Comparison of ENCODE assay signal across 14 mouse cellular contexts in genomic region chr11:89078996-89079680, GRCm38 (mm10). TPM values are rescaled to one million over a fixed set of nuclear protein-coding genes. Genes with fewer than 3 reads are reported as not detected.
DNase-seq lines count a peak whose midpoint lies in the region; ATAC-seq lines count a peak whose summit lies in the region.
"Had no signal": no experiment of that assay in that cellular context is flagged by ENCODE, and none has a peak within 500 bp of the region (broad histone marks: within the 10 kb centered on the region; RNA-seq: fewer than 3 reads in every experiment).

No protein-coding gene starts in this region.

- peaks cover 5% of the 10 kb centered on the region for H3K4me1 ChIP-seq in heart, embryonic 16.5 days (ENCODE audit: control insufficient read depth, insufficient read depth, low read length)
- H3K4me1 ChIP-seq: lung, embryonic 15.5 days had no signal

- peak overlapping the region; percentile 13; the same call in 1 of the 2 replicates for H3K27ac ChIP-seq in heart, embryonic 16.5 days (ENCODE audit: low read length)
- H3K27ac ChIP-seq: lung, embryonic 15.5 days had no signal

- intact Hi-C loops in heart, postnatal 10 days (cut with DNase I): no loop called here

- H3K9ac ChIP-seq in heart, embryonic 16.5 days (ENCODE audit: low read length): no peak overlapping the region
- H3K9ac ChIP-seq: lung, embryonic 15.5 days had no signal

- ATAC-seq in heart, embryonic 16.5 days (replicated peaks; ENCODE audit: extremely low read depth, insufficient read depth, low FRiP score): no peak
- ATAC-seq in megakaryocyte-erythroid progenitor cell, adult 5-6 weeks (replicated peaks; ENCODE audit: low FRiP score, low TSS enrichment, poor library complexity, severe bottlenecking): peak; percentile 65
- ATAC-seq: midbrain, embryonic 16.5 days had no signal

- DNase-seq in heart, postnatal 10 days: no peak
- peak; percentile 89 for DNase-seq in cerebellum, adult 8-10 months
- peak; percentile 69 for DNase-seq in thymus, postnatal 14 days
- no peak for DNase-seq in adrenal gland, adult 8-10 months
- DNase-seq in kidney, adult 18-20 months: no peak
- no peak for DNase-seq in ovary, postnatal 36 days (ENCODE audit: low spot score)

- H3K4me2 ChIP-seq in heart, embryonic 16.5 days (ENCODE audit: low read depth, low read length): no peak overlapping the region
- H3K4me2 ChIP-seq: heart, embryonic 11.5 days; lung, embryonic 15.5 days had no signal

- H3K9me3 ChIP-seq in heart, embryonic 16.5 days (replicated peaks; ENCODE audit: control insufficient read depth, low read length): no peaks in the 10 kb centered on the region
- H3K9me3 ChIP-seq: lung, embryonic 15.5 days had no signal

- no peaks in the 10 kb centered on the region for H3K27me3 ChIP-seq in heart, embryonic 16.5 days (ENCODE audit: control insufficient read depth, insufficient read depth, low read length)
- H3K27me3 ChIP-seq: lung, embryonic 15.5 days had no signal

- H3K36me3 ChIP-seq in heart, embryonic 16.5 days (ENCODE audit: control insufficient read depth, insufficient read depth): no peaks in the 10 kb centered on the region
- H3K36me3 ChIP-seq: lung, embryonic 15.5 days had no signal

- H3K4me3 ChIP-seq in heart, embryonic 16.5 days (ENCODE audit: low read length): no peak overlapping the region
- H3K4me3 ChIP-seq: lung, embryonic 15.5 days had no signal

- 76% methylated on average over 16 of the region's 16 CpGs for WGBS in heart, embryonic 16.5 days

RNA-seq across cellular contexts. Expression of gene Gm525, which starts 5.5 kb away (rescaled TPM):
- polyA plus RNA-seq in heart, embryonic 16.5 days (2015; fragmentation: Nextera tagmentation; extraction: Ambion mirVana): 4.7 and 9.1 TPM in 2 replicates
- total RNA-seq in heart, postnatal 10 days (2021): not detected
- not detected in 2 replicates for total RNA-seq in megakaryocyte-erythroid progenitor cell, adult 5-6 weeks (2014; fragmentation: Nextera tagmentation)
- total RNA-seq in megakaryocyte-erythroid progenitor cell, adult 5-6 weeks (2017): not detected in 2 replicates
- total RNA-seq in adrenal gland, adult 8-10 months (2022): not detected
- total RNA-seq: gastrocnemius, adult 18-20 months; layer of hippocampus, adult 18-20 months had no signal
- polyA plus RNA-seq: heart, embryonic 11.5 days; limb, embryonic 11.5 days; midbrain, embryonic 16.5 days had no signal

RNA-seq across cellular contexts. Expression of gene Dgke, which starts 12.5 kb away (rescaled TPM):
- polyA plus RNA-seq in heart, embryonic 16.5 days (2015; fragmentation: Nextera tagmentation; extraction: Ambion mirVana): 7.8 and 8.7 TPM in 2 replicates
- total RNA-seq in heart, postnatal 10 days (2021): 10 to 100 TPM; 13.1 to 13.5 TPM
- 5.8 and 6.9 TPM in 2 replicates for total RNA-seq in megakaryocyte-erythroid progenitor cell, adult 5-6 weeks (2014; fragmentation: Nextera tagmentation)
- 5.4 and 6.2 TPM in 2 replicates for total RNA-seq in megakaryocyte-erythroid progenitor cell, adult 5-6 weeks (2017)
- 10 to 100 TPM; 10.7 to 17.0 (median 14.3) TPM for total RNA-seq in adrenal gland, adult 8-10 months (2022)

Comparison
In these comparisons a context has a peak if more than half of its experiments do, and no peak if none do; other contexts are left out.
1. DNase-seq: peak in cerebellum, adult 8-10 months (single experiment) and thymus, postnatal 14 days (single experiment); none in heart, postnatal 10 days (0 of 2), adrenal gland, adult 8-10 months (single experiment), kidney, adult 18-20 months (single experiment) and ovary, postnatal 36 days (single experiment).